Mouse (Mus musculus) midbrain, embryonic 15.5 days (tissue): Measurements from ENCODE around the gene En2. TPM values are rescaled to one million over a fixed set of nuclear protein-coding genes. Genes with fewer than 3 reads are reported as not detected.
A peak's percentile ranks its signal among the peaks of the same experiment; 100 is the strongest.

Experiments used
- ATAC-seq: fragments of 200-750 bp; cut with Nextera tagmentation; replicated peaks from 2 replicates; pipeline ENCODE4 v1.8.0; 2017; ENCODE audit warnings: moderate TSS enrichment
- H3K27ac ChIP-seq: fragments of 300-500 bp; sonication (generic); 2 replicates; pipeline ENCODE4 v1.5.1; 2015; ENCODE audit warnings: mild to moderate bottlenecking, inconsistent platforms
- H3K27me3 ChIP-seq: fragments of 300-500 bp; sonication (generic); replicated peaks from 2 replicates; pipeline ENCODE4 v1.6.1; 2015; ENCODE audit warnings: inconsistent platforms
- H3K36me3 ChIP-seq: fragments of 300-500 bp; sonication (generic); replicated peaks from 2 replicates; pipeline ENCODE4 v1.6.1; 2015; ENCODE audit warnings: inconsistent platforms
- H3K4me1 ChIP-seq: fragments of 300-500 bp; sonication (generic); 2 replicates; pipeline ENCODE4 v1.6.1; 2015; ENCODE audit warnings: inconsistent platforms
- H3K4me2 ChIP-seq: fragments of 300-500 bp; sonication (generic); 2 replicates; pipeline ENCODE4 v1.6.1; 2015; ENCODE audit warnings: inconsistent platforms, mild to moderate bottlenecking, moderate library complexity
- H3K4me3 ChIP-seq: fragments of 300-500 bp; sonication (generic); 2 replicates; pipeline ENCODE4 v1.5.1; 2015; ENCODE audit warnings: mild to moderate bottlenecking, inconsistent platforms
- H3K9ac ChIP-seq: fragments of 300-500 bp; sonication (generic); 2 replicates; pipeline ENCODE4 v1.6.1; 2015; ENCODE audit warnings: mild to moderate bottlenecking, inconsistent platforms
- H3K9me3 ChIP-seq: fragments of 300-500 bp; sonication (generic); 2 replicates; pipeline ENCODE4 v1.6.1; 2016; ENCODE audit warnings: inconsistent platforms
- WGBS: fragments of 180-500 bp; shearing (Covaris S2); methylation state at CpG from one replicate; pipeline ENCODE4 v1.1.7; 2015; ENCODE audit warnings: mixed read lengths; 5-methylcytosine and 5-hydroxymethylcytosine counted together
- polyA plus RNA-seq: library from polyadenylated mRNA; unstranded; fragments of >200 nt; fragmentation: Nextera tagmentation; extraction: Ambion mirVana; gene quantifications from 2 replicates; pipeline ENCODE4 v1.2.1, GENCODE M21; 2015

The En2 gene
- polyA plus RNA-seq, 1 experiment from 2014 or later: 0.93 TPM

DNA sequence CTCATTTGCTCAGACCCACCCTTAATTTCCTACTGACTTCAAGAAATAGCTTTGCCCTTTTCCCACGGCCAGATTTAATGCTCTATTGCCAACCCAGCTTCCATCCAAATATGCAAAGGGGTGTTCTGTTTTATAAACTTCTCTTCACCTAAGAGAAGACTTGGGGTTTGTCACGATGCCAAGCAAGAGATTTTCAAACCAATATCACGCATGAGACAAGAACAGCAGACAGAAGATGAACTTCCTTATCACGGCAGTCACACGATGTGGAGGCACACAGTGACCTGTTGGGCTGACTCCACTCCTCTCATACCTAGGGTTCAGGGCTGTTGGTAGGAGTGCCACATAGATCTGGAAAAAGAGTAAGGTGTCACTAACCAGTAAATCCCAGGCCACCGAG is 37.6 kb downstream of the En2 start:
- WGBS: 67% methylated on average over 6 of the region's 6 CpGs
- Histone ChIP-seq H3K9me3 (no peaks in the 10 kb centered on the region), H3K27me3 (peaks cover 16% of the 10 kb centered on the region), H3K9ac (no peak overlapping the region), H3K4me1 (peaks cover 3% of the 10 kb centered on the region; the same call in 1 of the 2 replicates), H3K4me2 (no peak overlapping the region), H3K36me3 (no peaks in the 10 kb centered on the region), H3K27ac (no peak overlapping the region), H3K4me3 (no peak overlapping the region)
- no peak for ATAC-seq

DNA sequence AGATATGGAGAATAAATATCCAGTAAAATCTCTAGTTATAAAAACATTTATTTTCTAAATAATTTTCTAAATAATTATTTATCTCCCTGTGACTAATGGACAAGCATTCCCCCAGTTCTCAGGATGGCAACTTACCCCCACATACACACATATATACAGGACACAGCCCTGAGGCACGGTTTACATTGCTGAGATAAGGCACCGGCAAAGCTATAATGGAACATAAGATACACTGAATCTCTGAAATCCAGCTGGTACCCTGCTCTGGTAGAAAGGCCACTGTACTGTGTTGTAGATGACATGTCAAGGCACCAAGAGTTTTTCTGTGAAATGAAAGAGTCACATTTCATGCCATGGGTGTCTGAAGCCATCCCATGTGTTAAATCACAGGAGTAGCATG is 39.2 kb downstream of the En2 start:
- peaks cover 6% of the 10 kb centered on the region for H3K4me1 ChIP-seq

DNA sequence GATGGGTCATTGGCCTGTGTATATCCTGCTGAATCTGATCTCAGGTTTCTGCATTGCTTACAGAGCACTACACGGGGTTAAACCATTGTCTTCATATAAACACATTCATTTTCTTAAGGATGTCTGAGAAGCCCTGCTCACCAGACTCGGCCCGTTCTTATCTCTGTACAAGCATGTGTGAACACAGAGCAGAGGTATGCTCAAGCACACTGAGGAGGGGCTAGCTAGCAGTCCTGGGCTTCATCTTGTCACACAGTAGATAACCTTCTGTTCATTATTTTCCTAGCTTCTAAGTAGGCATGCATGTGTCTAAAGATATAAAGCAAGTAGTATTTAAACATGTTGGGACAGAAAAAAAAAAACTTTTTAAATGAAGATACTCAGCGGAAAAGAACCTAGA is 41.0 kb downstream of the En2 start:
- H3K9ac ChIP-seq: no peak overlapping the region
- peaks cover 16% of the 10 kb centered on the region for H3K4me1 ChIP-seq
- WGBS: 42% methylated on average over 4 of the region's 4 CpGs
- H3K36me3 ChIP-seq: no peaks in the 10 kb centered on the region
- ATAC-seq: no peak
- peak overlapping the region; percentile 27 for H3K4me2 ChIP-seq
- peak overlapping the region; percentile 5; the same call in 1 of the 2 replicates for H3K4me3 ChIP-seq
- H3K27ac ChIP-seq: 0 out of 2 replicates have a peak overlapping the region, but pooled peaks have one; percentile 12
- no peaks in the 10 kb centered on the region for H3K9me3 ChIP-seq
- H3K27me3 ChIP-seq: peaks cover 37% of the 10 kb centered on the region

More for the DNA sequence above, 39.2 kb downstream of the En2 start:
- Histone ChIP-seq H3K36me3 (no peaks in the 10 kb centered on the region), H3K9me3 (no peaks in the 10 kb centered on the region), H3K27me3 (peaks cover 28% of the 10 kb centered on the region), H3K4me2 (0 out of 2 replicates have a peak overlapping the region, but pooled peaks have one; percentile 13), H3K27ac (no peak overlapping the region), H3K4me3 (no peak overlapping the region), H3K9ac (no peak overlapping the region)
- WGBS: 67% methylated on average over 2 of the region's 2 CpGs
- ATAC-seq: no peak

DNA sequence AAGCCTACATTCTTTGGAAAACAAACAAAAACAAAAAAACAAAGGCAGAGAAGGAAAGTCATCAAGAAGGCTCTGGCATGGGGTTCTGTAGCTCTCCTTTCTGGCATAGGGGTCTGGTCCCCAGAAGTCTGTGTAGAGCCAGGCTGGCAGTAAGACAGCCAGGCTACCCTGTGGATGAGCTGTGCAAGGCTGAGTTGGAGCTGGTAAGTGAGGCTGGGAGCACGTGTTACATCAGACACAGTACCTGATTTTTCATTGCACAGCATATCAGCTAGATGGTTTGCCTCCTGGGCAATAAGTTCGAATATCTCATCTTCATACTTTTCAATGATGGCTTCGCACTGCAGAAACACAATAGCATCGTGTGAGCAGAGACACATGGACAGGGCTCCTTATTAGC is 41.5 kb downstream of the En2 start:
- H3K36me3 ChIP-seq: no peaks in the 10 kb centered on the region
- ATAC-seq: no peak
- H3K4me1 ChIP-seq: peaks cover 22% of the 10 kb centered on the region
- WGBS: 34% methylated on average over 4 of the region's 4 CpGs
- H3K27me3 ChIP-seq: peaks cover 40% of the 10 kb centered on the region
- no peak overlapping the region; the same call in 1 of the 2 replicates for H3K27ac ChIP-seq
- no peak overlapping the region for H3K9ac ChIP-seq
- peak overlapping the region; percentile 31 for H3K4me2 ChIP-seq
- 0 out of 2 replicates have a peak overlapping the region, but pooled peaks have one; percentile 1 for H3K4me3 ChIP-seq
- H3K9me3 ChIP-seq: no peaks in the 10 kb centered on the region

DNA sequence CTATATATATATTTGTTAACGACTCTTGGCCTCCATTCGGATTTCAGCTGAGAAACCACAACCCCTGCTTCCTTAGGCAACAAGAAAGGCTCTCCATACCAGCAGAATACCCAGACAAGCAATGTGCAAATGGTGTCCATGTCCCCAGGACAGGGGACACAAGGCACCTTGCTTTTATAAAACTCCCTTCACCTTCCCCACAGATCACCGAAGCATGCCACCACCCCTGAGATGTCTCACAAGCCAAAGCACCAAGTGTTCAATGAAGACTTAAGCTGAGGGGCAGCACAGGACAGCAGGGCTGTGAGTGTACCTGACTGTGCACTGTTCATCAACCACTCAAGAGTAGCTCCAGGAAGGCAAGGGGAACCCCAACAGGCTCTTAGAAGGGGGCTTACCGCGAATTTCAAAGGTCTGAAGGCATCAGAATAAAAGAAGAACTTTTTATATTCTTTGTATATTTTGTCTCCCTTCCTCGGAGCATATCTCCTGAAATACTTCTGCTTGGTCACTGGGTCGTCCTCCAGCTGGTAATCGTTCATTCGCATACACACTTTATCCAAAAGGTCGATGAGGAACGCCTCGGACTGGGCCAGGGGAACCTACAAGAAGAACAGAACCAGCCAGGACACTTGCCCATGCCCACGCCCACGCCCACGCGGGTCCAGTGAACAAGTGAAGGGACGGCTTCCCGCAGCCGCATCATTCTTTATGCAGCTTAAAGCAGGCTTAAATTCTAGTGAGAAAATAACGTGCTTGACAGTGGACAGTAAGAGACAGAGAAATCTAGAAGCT is 43.4 kb downstream of the En2 start:
- Histone ChIP-seq H3K4me3 (peak overlapping the region; percentile 44), H3K4me2 (peak overlapping the region; percentile 69), H3K9ac (peak overlapping the region; percentile 49), H3K36me3 (no peaks in the 10 kb centered on the region), H3K27me3 (peaks cover 43% of the 10 kb centered on the region), H3K9me3 (no peaks in the 10 kb centered on the region), H3K27ac (peak overlapping the region; percentile 79), H3K4me1 (peaks cover 24% of the 10 kb centered on the region)
- peak; percentile 13; the same call in 1 of the 2 replicates for ATAC-seq
- 11% methylated on average over 20 of the region's 20 CpGs for WGBS

DNA sequence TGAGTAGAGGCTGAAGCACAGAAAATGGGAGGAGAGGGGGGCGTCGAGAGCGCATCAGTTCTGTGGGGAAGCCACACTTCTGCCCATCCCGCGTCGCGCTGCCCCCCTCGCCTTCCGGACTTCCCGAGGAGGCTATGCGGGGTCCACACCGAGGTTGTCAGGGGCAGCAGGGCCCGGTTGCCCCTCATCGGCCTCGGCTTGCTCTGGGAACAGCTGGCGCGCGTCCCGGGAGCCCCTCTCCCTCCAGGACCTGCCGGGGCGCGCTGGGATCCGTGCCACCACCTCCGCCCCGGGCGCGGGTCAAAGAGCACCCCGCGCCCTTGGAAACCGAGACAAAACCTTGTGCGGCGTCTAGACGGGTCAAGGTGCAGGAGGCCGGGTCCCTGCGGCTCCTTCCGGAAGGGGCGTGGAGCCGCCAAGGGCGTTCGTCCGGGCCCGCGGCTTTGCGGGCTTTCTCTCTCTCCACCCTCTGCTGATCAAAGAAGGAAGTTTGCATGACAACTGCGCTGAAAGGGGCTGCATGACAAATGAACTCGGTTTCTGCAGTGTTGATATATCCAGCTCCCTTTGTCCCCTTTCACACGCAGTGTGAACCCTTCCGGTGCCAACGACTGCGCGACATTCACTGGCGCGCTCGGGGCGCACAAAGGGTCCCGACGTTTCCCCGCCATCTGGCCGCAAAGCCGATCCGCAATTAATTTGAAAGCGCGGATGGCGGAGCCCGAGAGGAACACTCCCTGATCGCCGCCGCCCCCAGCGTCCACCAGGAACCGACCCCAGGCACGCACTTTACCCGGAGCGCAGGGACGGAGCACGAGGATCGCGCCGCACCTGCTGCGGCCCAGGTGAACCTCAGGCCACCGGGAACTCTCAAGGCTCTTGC is 44.3 kb downstream of the En2 start:
- Histone ChIP-seq H3K9me3 (no peaks in the 10 kb centered on the region), H3K27me3 (peaks cover 47% of the 10 kb centered on the region), H3K27ac (peak overlapping the region; percentile 79), H3K9ac (peak overlapping the region; percentile 49), H3K36me3 (no peaks in the 10 kb centered on the region), H3K4me1 (peaks cover 24% of the 10 kb centered on the region), H3K4me3 (peak overlapping the region; percentile 44), H3K4me2 (peak overlapping the region; percentile 69)
- WGBS: under 1% methylated on average over 78 of the region's 80 CpGs
- peak; percentile 78 for ATAC-seq

DNA sequence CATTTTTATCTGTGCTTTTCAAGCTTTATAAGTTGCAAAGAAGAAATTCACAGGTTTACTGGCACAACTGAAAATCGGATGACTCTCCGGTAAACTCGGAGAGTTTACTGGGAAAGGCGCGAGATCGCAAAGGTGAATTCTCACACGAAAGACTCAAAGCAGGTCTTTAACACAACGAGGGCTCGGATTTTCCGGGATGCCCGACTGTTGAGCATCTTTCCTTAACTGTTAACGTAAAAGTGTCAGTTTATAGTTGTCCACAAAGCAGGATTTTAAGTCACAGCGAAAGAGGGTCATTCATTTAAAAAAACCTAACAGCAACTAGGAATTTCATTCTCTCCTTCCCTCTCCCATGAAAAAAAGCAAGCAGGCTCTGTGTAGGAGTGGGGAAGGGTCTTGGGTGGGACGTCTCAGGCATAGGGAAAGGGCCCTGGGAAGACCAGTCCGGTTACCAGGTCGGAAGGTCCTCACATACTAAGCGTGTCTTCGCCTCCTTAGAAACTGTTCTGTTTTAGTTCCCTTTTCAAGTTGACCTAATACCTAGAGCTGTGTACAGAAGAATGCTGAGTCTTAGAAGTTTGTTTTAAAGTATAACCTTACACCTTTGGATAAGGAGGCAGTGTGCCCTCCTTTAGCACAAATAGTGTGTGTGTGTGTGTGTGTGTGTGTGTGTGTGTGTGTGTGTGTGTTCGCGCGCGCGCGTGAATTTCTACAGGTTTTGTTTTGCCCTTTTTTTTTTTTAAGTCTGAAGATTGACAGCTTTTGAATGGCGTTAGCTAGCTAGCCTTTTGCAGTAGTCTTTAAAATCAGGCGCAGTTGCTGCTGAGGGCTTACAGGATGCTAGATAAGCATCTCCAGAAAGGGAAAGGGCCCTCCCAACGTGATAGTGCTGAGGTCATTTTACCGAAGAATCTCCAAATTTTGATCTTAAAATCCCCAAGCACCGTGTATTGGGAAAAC is 45.4 kb downstream of the En2 start:
- peak overlapping the region; percentile 44 for H3K4me3 ChIP-seq
- peak overlapping the region; percentile 20; the same call in 1 of the 2 replicates for H3K9ac ChIP-seq
- WGBS: 1% methylated on average over 29 of the region's 29 CpGs
- peaks cover 42% of the 10 kb centered on the region for H3K27me3 ChIP-seq
- peak overlapping the region; percentile 79 for H3K27ac ChIP-seq
- no peaks in the 10 kb centered on the region for H3K36me3 ChIP-seq
- peaks cover 24% of the 10 kb centered on the region for H3K4me1 ChIP-seq
- peak overlapping the region; percentile 69 for H3K4me2 ChIP-seq
- ATAC-seq: no peak
- H3K9me3 ChIP-seq: no peaks in the 10 kb centered on the region

DNA sequence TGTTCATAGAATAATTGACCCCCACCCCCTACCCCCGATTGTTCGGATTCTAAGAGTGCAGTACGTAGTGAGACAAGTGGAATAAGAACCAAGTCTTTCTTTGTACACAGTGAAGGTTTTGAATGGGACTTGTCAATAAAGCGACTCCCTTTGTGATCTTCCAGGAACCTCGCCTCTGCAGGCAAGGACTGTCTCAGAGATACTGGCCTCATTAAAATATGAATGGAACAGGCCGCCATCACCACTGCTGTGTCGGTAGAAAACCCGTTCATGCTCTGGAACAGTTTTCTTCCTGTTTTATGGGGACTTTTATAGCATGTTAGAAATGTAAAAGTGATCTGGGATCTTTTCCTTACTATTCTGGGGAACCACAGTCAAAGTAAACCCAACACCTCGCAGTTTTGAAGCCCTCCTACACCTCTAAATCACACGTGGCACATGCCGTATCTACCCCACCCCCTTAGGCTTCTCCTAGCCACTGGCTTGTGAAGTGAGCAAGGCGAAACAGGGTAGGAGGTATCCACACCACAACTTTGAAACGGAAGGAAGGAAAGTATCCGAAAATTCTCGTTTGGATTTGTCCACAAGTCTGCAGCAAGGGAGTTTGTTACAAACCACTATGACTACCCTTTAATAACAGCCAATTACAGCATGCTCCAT is 46.3 kb downstream of the En2 start:
- Histone ChIP-seq H3K27ac (peak overlapping the region; percentile 79), H3K9ac (no peak overlapping the region), H3K4me1 (peaks cover 24% of the 10 kb centered on the region), H3K4me2 (peak overlapping the region; percentile 69), H3K4me3 (0 out of 2 replicates have a peak overlapping the region, but pooled peaks have one; percentile 44), H3K36me3 (no peaks in the 10 kb centered on the region), H3K9me3 (no peaks in the 10 kb centered on the region), H3K27me3 (peaks cover 36% of the 10 kb centered on the region)
- 2% methylated on average over 15 of the region's 15 CpGs for WGBS
- ATAC-seq: peak; percentile 55; the same call in 1 of the 2 replicates

DNA sequence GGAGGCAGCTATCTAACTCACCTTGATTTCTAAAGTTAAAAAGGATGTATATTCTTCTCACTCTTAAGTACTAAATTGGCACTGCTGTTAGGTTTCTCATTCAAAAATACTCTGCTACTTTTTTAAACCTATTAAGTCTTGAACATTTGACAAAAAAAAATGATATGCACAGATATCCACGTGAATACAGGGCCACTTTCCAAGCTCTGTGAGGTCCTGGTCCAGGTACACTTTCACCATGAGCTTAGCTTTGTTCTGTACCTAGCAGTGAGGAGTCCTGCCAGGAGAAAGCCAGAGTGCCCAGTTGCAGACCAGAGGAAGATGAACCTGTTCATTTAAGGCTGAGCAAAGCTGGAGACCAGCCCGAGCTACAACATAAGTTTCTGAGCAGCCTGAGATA is 47.9 kb downstream of the En2 start:
- H3K4me2 ChIP-seq: no peak overlapping the region
- no peaks in the 10 kb centered on the region for H3K36me3 ChIP-seq
- H3K4me3 ChIP-seq: no peak overlapping the region
- peaks cover 24% of the 10 kb centered on the region for H3K4me1 ChIP-seq
- H3K9me3 ChIP-seq: no peaks in the 10 kb centered on the region
- no peak overlapping the region for H3K27ac ChIP-seq
- WGBS: 66% methylated on average over 2 of the region's 2 CpGs
- H3K27me3 ChIP-seq: peaks cover 28% of the 10 kb centered on the region
- no peak for ATAC-seq
- no peak overlapping the region for H3K9ac ChIP-seq

DNA sequence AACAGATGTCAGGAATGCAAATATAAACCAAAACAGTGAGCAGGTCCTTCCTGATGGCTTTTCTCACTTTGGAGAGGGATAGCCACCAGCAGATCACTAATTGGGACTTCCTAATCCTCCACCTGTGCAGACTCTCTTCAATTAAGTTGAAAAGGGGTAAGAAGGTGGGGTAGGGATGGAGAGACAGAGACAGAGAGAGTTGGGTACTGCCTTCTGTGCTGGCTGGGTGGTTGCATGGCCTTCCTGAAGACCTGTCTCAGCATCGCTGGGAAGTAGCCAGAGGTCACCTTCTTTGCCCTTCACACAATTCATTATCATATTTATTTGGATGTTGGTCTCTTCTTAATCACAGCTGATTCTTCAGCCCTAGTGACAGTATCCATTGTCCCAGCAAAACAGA is 54.1 kb downstream of the En2 start:
- H3K4me3 ChIP-seq: no peak overlapping the region
- no peaks in the 10 kb centered on the region for H3K4me1 ChIP-seq
- H3K9me3 ChIP-seq: no peaks in the 10 kb centered on the region
- no peak for ATAC-seq
- H3K4me2 ChIP-seq: no peak overlapping the region
- 82% methylated on average over 1 of the region's 1 CpGs for WGBS
- no peak overlapping the region for H3K9ac ChIP-seq
- no peak overlapping the region for H3K27ac ChIP-seq
- H3K36me3 ChIP-seq: no peaks in the 10 kb centered on the region
- H3K27me3 ChIP-seq: no peaks in the 10 kb centered on the region; the same call in 1 of the 2 replicates
